Mouse (Mus musculus) telencephalon, adult 2 months (tissue): ENCODE data around the gene Iscu.

Experiments used
- DNase-seq: peaks from one replicate; pipeline ENCODE4 v3.0.0-alpha.2; 2011; ENCODE audit warnings: low read depth, low spot score

The Iscu gene

DNA sequence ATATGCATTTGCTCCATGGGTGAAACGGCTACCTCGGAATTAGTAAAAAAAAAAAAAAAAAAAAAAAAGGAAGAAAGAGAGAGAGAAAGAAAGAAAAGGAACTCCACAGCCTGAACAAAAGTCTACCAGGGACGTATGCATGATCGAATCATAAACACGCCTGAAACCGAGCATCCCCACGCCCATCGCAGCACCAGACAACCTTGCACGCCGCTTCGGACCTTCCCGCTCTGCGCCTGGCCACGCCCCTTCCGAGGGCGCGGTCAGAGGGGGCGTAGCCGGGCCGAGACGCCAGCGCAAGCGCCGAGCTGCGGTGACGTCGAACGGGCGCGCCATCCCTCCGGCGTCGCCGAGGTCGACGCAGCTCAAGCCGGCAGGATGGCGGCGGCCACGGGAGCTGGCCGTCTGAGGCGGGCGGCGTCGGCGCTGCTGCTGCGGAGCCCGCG is at the start of gene Iscu, which contains the start of gene Sart3:
TSS of gene Iscu (plus strand) at position 299 of the 446 bp plus-strand sequence.
TSS of gene Sart3 (minus strand) at position 61 of the 446 bp plus-strand sequence.
- peak; percentile 92 for DNase-seq

DNA sequence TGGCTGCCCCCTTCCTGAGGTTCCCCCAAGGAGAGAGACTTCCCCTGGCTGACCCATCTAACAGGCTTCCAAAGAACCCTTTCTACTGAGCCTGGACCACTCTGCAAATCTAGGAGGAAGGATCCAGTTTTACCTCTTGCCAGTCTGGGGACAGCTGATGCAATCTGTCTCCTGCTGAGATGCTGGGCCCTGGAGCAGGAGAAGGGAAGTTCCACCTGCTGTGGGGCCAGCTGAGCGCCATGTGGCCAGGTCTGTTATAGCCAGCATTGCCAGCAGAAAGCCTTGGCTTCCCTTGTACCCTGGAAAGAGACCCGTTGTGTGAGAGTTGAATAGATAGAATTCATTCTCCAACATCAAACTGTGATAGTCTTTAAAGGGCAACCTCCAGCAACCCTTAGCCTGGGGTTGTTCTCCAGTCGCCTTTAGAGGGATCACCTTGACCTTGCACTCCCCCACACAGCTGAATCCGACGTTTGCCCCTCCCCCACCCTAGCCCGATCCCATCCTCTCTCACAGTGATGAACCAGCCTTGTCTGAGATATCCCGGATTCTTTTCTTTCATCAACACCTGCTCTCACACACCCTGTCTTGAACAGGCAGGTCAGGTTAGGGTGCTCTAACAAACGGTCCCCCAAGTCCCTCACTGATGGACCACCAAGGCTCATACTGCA is 48.8 kb upstream of the Iscu start:
- DNase-seq = no peak

DNA sequence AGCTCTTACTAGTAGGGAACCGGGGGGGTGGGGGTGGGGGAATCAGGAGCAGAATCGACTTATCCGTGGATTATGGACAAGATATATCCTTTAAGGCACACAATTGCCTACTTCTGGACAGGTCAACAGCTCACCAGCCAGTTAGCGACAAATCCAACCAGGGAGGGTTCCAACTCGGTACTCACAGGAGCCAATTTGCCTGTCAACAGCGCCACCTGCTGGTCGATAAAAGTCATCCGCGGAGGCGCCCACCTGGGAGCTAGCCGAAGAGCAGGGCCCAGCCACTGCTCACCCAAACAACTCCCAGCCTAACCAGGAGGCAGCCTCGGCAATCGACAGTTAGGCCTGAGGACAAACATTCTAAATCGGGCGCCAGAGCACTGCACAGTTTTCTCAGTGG is 48.1 kb upstream of the Iscu start, which contains the start of gene 1700069L16Rik:
TSS of gene 1700069L16Rik (minus strand) at position 327 of the 400 bp plus-strand sequence.
- no peak for DNase-seq

GRCm38 (mm10) chr5:113725417-113725816 is 47.1 kb upstream of the Iscu start:
- no peak for DNase-seq

DNA sequence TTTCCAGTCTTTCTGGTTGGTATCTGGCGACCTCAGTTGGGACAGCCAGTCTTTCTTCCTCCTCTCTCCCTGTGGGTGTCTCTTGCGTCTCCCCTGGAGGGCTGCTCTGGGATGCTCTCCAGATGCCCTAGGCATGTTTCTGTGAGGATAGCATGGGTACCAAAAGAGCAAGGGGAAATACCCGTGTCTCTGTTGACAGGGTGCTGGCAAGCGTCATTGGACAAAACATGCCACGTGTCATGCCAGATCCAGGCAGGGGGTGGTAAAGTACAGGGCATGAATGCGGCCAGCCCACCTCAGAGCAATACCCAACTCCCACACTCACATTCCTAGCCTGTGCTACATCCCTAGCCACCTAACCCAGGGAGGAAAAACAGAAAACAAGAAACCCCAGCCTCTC is 45.9 kb upstream of the Iscu start:
- no peak for DNase-seq

DNA sequence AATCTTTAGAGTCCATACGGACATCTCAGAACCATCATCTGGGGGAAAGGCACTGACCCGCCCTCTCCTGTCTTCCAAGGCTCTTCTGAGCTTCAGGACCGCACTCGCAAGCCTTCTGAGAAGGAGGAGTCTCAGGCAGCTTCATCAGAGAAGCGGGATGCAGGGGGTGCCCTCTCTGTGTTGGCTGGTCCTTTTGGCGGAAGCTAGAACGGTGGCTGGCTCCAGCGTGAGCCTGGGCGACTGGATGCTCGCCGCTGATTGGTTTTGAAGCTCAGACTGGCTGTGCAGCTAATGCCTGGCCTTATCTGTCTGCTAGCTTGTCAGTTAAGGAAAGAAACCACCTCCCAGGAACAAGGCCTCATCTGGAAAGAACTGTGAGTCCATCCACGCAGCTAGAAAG is 45.3 kb upstream of the Iscu start:
- no peak for DNase-seq

DNA sequence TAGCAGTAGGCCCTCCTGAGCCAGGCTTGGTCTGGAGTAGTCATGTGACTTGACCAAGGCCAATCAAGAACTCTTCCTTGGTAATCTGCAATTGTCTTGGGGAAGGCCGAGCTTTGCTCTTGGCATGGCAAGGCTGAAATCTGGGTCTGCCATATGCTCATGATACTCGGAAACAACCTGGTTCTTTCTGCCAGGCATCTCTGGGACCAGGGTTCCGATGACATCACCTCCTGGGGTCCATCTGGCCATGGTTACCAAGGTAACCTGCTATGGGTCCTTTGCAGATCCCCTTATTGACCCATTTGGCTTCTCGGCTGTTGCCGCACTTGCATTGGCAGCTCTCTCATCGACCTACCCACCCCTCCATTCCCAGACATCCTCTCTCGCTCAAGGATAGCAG is 44.5 kb upstream of the Iscu start:
- DNase-seq = no peak

DNA sequence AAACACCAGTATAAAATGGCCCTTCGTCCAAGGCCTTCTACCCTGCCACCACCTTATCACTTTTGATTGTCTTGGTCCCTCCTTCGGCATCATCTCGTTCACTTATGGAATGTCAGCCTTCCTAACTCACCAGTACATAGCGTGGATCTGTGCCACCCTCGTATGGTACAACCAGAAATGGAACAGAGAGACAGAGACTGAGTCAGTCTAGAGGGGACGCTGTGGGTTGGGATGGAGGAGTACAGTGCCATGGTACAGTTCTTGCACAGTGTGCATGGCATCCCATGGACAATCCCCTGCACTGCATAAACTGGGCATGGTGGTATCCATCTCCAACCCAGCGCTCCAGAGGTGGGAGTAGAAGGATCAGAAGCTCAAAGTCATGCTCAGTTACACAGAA is 43.9 kb upstream of the Iscu start:
- no peak for DNase-seq

DNA sequence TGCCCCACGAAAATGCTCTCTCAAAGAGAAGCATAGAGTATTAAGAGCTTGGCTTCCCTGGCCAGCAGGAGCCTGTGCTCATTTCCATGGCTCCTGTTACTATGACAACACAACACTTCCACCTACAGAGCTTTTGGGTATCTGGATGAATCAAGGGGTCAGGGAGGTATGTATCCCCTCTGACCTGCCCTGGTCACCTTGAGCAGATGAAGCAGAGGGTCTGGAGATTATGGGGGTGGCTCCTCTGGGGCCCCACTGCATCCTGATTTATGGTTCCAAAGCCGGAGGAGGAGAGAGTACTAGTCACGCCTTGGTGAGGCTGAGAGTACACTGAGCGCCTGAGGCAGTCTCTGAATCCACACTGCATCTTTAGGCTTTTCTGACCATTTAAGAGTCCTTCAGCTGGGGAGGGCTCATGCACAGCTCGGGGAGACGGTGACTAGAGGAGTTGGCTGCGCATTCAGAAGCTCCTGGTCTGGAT is 41.9 kb upstream of the Iscu start:
- no peak for DNase-seq

DNA sequence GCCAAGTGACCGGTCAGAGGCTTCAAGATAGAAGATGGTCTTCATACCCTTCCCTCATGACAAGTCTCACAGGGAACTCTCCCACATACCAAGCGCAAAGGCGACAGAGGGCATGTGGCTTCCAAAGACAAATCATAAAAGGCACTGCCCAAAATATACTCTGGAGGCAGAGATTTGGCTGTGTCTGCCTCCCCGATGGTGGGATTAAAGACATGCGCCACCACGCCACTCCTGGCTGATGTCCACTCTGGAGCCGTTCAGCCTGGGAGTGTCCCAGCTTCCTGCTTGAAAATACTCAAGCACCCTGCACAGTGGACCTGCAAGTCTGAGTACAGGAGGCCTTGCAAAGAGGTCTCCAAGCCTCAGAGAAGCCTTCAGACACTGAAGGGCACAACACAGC is 41.4 kb upstream of the Iscu start:
- DNase-seq = no peak

GRCm38 (mm10) chr5:113732182-113732581 is 40.4 kb upstream of the Iscu start:
- DNase-seq = no peak

DNA sequence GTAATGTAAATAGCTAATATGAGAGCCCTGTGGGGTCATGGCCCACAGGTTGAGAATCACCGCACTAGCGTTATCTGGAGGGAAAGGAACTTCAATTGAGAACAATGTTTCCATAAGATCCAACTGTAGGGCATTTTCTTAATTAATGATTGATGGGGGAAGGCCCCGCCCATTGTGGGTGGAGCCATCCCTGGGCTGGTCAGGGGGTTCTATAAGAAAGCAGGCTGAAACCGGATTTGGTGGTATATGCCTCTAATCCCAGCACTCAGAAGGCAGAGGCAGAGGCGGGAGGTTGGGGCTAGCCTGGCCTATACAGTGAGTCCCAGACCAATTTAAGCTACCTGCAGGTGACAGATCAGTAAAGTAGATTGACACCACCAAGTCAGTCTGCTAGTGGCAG is 38.2 kb upstream of the Iscu start:
- DNase-seq = no peak

GRCm38 (mm10) chr5:113735023-113735344 is 37.6 kb upstream of the Iscu start:
- no peak for DNase-seq

GRCm38 (mm10) chr5:113735345-113736112 is 37.0 kb upstream of the Iscu start, which contains the start of gene Ficd:
Gene Ficd, plus strand, starts transcription at chr5:113735803.
- DNase-seq = peak; percentile 95

DNA sequence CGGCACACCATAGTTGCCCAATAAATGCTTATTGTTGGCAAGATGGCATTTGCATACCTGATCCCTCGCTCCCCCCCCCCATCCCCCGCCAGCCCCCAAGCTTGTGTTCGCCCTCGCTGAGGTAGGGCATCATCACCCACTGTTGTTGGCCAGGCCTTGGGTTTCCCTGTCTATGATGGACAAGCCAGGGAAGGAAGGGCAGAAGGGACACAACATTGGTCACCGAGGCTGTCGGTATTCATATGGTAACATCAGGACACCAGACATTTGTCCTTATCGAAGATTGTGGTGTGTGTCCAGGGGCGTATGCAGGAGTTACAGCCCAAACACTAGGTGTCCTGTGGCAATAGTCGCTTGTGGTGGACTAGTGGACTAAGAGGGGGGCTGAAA is 36.4 kb upstream of the Iscu start:
- DNase-seq = no peak

DNA sequence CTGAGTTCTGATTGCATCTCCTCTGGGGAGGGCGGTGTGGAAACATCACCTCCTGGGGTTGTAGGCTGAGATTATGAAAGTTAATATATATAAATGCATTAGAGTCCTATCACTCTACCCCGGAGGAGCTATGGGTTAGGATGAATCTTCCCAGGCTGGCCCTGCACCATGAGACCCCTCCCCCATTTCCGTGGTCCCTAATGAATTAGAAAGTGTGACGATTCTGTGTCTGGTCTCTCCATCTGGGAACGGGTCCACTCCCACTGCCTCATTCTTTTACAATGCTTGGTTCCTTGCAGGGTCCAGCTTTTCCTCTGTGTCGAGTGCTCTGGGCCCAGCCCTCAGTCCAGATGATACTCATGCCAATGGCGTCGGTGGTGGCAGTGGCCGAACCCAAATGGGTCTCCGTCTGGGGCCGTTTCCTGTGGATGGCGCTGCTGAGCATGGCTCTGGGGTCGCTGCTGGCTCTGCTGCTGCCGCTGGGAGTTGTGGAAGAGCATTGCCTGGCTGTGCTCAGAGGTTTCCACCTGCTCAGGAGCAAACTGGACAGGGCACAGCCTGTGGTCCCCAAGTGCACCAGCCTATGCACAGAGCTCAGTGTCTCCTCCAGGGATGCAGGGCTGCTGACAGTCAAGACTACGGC is 35.9 kb upstream of the Iscu start:
- no peak for DNase-seq

- no peak for DNase-seq
Observed at GRCm38 (mm10) chr5:113737607-113738237, 34.8 kb upstream of the Iscu start.

DNA sequence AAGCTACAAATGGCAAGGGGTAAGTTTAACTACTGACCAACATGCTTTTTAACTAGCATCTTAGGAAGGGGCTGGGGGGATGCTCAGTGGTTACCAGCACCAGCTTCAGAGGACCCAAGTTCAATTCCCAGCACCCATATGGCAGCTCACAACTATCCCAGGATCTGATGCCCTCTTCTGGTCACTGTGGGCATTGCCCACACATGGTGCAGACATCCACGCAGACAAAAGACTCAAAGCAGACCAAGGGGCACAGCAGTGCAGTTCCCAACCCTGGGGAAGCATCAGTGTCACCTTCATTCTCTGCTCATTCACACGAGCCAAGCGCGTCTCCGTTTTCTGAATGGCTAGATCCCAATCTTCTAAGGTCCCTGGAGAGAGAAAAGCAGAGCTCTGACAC is 24.9 kb upstream of the Iscu start:
- no peak for DNase-seq

- no peak for DNase-seq
Observed at GRCm38 (mm10) chr5:113748556-113749331, 23.8 kb upstream of the Iscu start.

GRCm38 (mm10) chr5:113751521-113752157 is 20.9 kb upstream of the Iscu start:
- no peak for DNase-seq
